Mouse (Mus musculus) midbrain, postnatal 0 days (tissue): ENCODE results near the gene Prox2. TPM values are rescaled to one million over a fixed set of nuclear protein-coding genes. Genes with fewer than 3 reads are reported as not detected.

ENCODE experiments used
- ATAC-seq: fragments of 200-750 bp; cut with Nextera tagmentation; 2 replicates; pipeline ENCODE4 v1.8.0; 2017; ENCODE audit warnings: moderate number of reproducible peaks, mild to moderate bottlenecking, moderate TSS enrichment, moderate library complexity; ENCODE audit not compliant: low FRiP score
- DNase-seq: peaks from one replicate; pipeline ENCODE4 v3.0.0-alpha.2; 2015; ENCODE audit warnings: low spot score
- H3K27ac ChIP-seq: fragments of 300-500 bp; sonication (generic); 2 replicates; pipeline ENCODE4 v1.5.1; 2014; ENCODE audit warnings: low read depth, mild to moderate bottlenecking, low read length, mixed read lengths
- H3K27me3 ChIP-seq: fragments of 300-500 bp; sonication (generic); 2 replicates; pipeline ENCODE4 v1.6.1; 2014; ENCODE audit warnings: low read length, control low read depth, mixed read lengths; ENCODE audit not compliant: insufficient read depth
- H3K36me3 ChIP-seq: fragments of 300-500 bp; sonication (generic); 2 replicates; pipeline ENCODE4 v1.6.1; 2014; ENCODE audit warnings: low read length, control low read depth, mixed read lengths; ENCODE audit not compliant: insufficient read depth
- H3K4me1 ChIP-seq: fragments of 300-500 bp; sonication (generic); 2 replicates; pipeline ENCODE4 v1.6.1; 2014; ENCODE audit warnings: mild to moderate bottlenecking, control low read depth, antibody characterized with exemption, low read length, mixed read lengths; ENCODE audit not compliant: insufficient read depth
- H3K4me2 ChIP-seq: fragments of 300-500 bp; sonication (generic); 2 replicates; pipeline ENCODE4 v1.6.1; 2014; ENCODE audit warnings: low read depth, mild to moderate bottlenecking, low read length, mixed read lengths; ENCODE audit not compliant: poor library complexity, severe bottlenecking
- H3K4me3 ChIP-seq: fragments of 300-500 bp; sonication (generic); 2 replicates; pipeline ENCODE4 v1.5.1; 2014; ENCODE audit warnings: low read depth, mild to moderate bottlenecking, low read length, moderate library complexity
- H3K9ac ChIP-seq: fragments of 300-500 bp; sonication (generic); replicated peaks from 2 replicates; pipeline ENCODE4 v1.6.1; 2014; ENCODE audit warnings: mild to moderate bottlenecking, low read length, moderate library complexity, mixed read lengths; ENCODE audit not compliant: poor library complexity, severe bottlenecking
- H3K9me3 ChIP-seq: fragments of 300-500 bp; sonication (generic); 2 replicates; pipeline ENCODE4 v1.6.1; 2016; ENCODE audit warnings: low read length, control low read depth
- CTCF ChIP-seq: IDR thresholded peaks from 2 replicates; pipeline ENCODE4 v1.5.1; 2016; ENCODE audit warnings: antibody characterized with exemption, mild to moderate bottlenecking
- WGBS: fragments of 180-500 bp; shearing (Covaris S2); extraction: QIAGEN DNeasy Blood & Tissue Kit; methylation state at CpG from one replicate; pipeline ENCODE4 v1.1.7; 2014; 5-methylcytosine and 5-hydroxymethylcytosine counted together
- polyA plus RNA-seq: library from polyadenylated mRNA; unstranded; fragments of >200 nt; fragmentation: Nextera tagmentation; extraction: Ambion mirVana; gene quantifications from 2 replicates; pipeline ENCODE4 v1.2.1, GENCODE M21; 2015
- total RNA-seq: library from RNA; depleted of rRNA; stranded (reverse); fragments of >200 nt; gene quantifications from 2 replicates; pipeline ENCODE4 v1.2.3, GENCODE M21; 2014

Gene Prox2
- total and polyA plus RNA-seq, 2 experiments from 2014 or later, result 1.4 TPM

DNA sequence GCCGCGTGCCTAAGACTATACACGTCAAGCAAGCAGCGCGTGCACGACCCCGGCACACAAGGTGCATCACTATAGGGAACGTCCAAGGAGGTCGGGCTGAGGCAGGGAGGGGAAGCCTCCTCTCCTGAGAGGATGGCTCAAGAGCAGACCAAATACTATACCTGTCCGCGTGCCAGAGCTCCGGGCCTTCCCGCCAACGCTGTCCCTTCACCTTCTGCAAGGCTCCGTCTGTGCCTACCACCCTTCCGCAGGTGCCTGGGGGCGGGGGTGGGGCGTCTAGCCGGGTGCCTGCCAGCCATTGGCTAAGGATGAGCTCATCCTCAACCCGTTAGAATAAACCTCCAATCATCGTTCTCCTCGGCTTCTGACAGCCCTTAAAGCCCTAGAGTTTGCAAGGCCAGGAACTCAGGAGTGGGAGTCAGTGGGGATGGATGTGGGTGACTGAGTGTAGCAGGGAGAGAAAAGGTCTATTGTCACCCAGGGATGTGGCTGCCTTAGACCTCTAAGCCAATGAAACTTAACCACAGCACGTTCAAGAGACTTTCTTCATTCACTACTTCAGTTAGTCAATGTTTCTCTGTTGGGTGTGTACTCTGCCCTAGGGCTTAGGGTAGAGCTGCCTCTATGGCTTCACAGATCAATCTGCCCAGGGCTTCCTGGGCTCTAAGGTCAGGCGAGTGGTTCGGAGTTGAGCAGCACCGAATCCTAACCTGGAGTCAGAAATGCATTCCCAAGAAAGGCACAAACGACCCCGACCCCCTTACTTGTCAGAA lies 40.6 kb upstream of the Prox2 start, which contains the start of gene Rps6kl1:
Gene Rps6kl1 (minus strand): TSS at position 263 of the 773 bp plus-strand sequence.
- H3K27ac ChIP-seq, result peak within 1 kb of the TSS; percentile 72
- peak within 1 kb of the TSS; percentile 83 for H3K4me2 ChIP-seq
- no peaks in the 10 kb centered on the region for H3K27me3 ChIP-seq
- H3K9me3 ChIP-seq, result no peaks in the 10 kb centered on the region
- peak; percentile 97 for ATAC-seq
- H3K36me3 ChIP-seq, result 0 out of 2 replicates have a peak, but pooled peaks cover 7% of the 10 kb centered on the region
- peaks cover 7% of the 10 kb centered on the region; the same call in 1 of the 2 replicates for H3K4me1 ChIP-seq
- TF ChIP-seq CTCF, result no peak
- H3K4me3 ChIP-seq, result peak within 1 kb of the TSS; percentile 65
- H3K9ac ChIP-seq, result peak within 1 kb of the TSS; percentile 83
- peak; percentile 85 for DNase-seq
- 15% methylated on average over 28 of the region's 28 CpGs for WGBS

DNA sequence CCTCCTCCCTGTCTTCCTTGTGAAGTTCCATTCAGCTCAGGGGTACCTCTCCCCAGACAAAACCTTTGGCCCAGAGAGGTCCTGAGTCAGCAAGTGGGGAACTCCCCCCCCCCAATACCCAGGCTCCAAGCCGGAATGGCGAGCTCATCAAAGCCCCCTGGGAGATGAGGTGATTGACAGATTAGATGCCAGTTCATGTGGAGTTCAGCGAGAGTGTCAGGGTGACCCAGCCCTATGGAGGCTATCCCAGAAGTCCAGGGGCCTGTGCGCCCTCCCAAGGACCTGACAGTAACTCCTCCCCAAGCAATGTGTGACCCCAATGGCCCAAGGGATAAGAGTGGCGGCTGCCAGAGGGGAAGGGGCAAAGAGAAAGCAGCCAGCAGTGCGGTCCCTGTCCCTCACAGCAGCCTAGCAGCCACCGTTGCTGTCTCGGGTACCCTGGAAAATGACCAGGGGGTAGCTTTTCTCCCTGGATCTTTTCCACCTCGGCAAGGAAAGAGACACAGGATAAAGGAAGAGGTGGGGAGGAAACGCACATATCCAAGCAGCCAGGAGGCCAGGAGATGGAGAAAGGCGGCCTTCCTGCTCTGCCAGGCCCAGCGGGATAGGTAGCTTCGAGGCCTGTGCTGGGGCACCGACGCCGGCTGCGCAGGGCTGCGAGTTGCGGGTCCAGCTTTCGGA lies 39.9 kb upstream of the Prox2 start:
- peaks cover 7% of the 10 kb centered on the region; the same call in 1 of the 2 replicates for H3K4me1 ChIP-seq
- H3K4me3 ChIP-seq, result peak overlapping the region; percentile 65
- DNase-seq, result peak; percentile 15
- ATAC-seq, result peak; percentile 18
- H3K9ac ChIP-seq, result peak overlapping the region; percentile 83
- 0 out of 2 replicates have a peak, but pooled peaks cover 7% of the 10 kb centered on the region for H3K36me3 ChIP-seq
- 8% methylated on average over 20 of the region's 20 CpGs for WGBS
- no peaks in the 10 kb centered on the region for H3K27me3 ChIP-seq
- no peaks in the 10 kb centered on the region for H3K9me3 ChIP-seq
- H3K4me2 ChIP-seq, result peak overlapping the region; percentile 83
- H3K27ac ChIP-seq, result peak overlapping the region; percentile 72
- TF ChIP-seq CTCF, result no peak

DNA sequence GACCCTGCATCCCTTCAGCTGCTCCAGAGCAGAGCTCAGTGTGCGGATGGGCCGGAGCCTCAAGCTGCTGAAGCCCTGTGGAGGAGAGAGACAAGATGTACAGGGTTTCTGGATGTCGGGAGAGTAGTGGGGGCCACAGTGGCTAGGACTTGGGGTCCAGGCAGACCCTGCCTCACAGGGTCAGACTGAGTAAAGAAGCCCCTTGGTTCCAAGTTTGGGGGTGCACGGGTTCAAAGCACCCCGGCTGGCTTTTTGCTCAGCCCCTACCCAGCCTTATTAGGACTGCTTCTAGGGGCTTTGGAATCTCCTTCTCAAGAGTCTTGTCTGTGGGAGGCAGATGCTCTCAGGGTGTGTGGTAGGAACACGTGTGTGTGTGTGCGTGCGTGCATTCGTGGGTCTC lies 36.3 kb upstream of the Prox2 start:
- DNase-seq, result no peak
- Histone ChIP-seq H3K27ac (no peak overlapping the region), H3K9me3 (no peaks in the 10 kb centered on the region), H3K27me3 (no peaks in the 10 kb centered on the region), H3K4me3 (no peak overlapping the region), H3K36me3 (0 out of 2 replicates have a peak, but pooled peaks cover 7% of the 10 kb centered on the region), H3K4me1 (peaks cover 7% of the 10 kb centered on the region; the same call in 1 of the 2 replicates), H3K4me2 (no peak overlapping the region), H3K9ac (no peak overlapping the region)
- 77% methylated on average over 9 of the region's 9 CpGs for WGBS
- no peak for TF ChIP-seq CTCF
- no peak for ATAC-seq

DNA sequence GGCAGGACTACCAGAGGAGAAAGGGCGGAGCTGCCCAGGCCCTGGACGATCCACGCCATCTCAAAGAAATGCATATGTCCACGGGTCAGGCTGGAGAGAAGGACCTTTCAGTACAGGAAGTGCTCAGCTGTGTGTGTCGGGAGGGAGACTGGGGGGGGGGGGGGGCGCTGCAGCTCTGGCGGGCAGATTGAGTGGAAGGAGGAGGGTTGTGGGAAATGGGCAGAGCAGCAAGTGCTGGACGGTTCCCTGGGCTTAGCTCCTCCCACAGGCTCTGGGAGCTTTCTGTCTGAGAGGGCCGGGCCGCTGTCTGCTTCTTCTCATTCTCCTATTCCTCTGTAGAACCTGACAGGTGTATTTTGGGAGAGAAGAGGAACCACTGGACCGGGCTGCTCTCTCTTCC lies 35.8 kb upstream of the Prox2 start:
- no peak overlapping the region for H3K27ac ChIP-seq
- no peak for DNase-seq
- 0 out of 2 replicates have a peak, but pooled peaks cover 7% of the 10 kb centered on the region for H3K36me3 ChIP-seq
- H3K27me3 ChIP-seq, result no peaks in the 10 kb centered on the region
- no peak overlapping the region for H3K9ac ChIP-seq
- no peak for ATAC-seq
- 27% methylated on average over 10 of the region's 11 CpGs for WGBS
- no peak overlapping the region for H3K4me3 ChIP-seq
- H3K9me3 ChIP-seq, result no peaks in the 10 kb centered on the region
- H3K4me2 ChIP-seq, result no peak overlapping the region
- H3K4me1 ChIP-seq, result peaks cover 3% of the 10 kb centered on the region; the same call in 1 of the 2 replicates
- no peak for TF ChIP-seq CTCF

DNA sequence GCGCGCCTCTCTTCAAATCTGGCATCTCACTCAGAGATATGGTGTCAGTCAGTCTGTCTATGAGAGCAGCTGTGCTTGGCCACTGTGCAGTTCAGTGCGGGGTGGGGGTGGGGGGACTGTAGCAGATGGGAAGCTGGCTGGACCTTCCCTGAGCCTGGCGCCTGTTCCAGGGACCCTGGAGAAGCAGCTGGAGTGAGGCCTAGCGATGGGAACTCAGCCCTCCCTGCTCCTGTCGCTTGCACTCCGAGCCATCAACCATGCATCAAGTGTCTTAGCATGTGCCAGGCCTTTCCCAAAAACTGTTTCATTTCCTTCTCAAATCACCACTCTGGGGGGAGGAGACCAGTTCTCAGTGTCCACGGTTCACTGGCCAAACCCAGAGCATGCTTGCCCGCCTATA lies 35.1 kb upstream of the Prox2 start:
- no peak overlapping the region for H3K4me2 ChIP-seq
- H3K9me3 ChIP-seq, result no peaks in the 10 kb centered on the region
- H3K9ac ChIP-seq, result no peak overlapping the region
- no peaks in the 10 kb centered on the region for H3K27me3 ChIP-seq
- no peak for TF ChIP-seq CTCF
- H3K4me1 ChIP-seq, result peaks cover 2% of the 10 kb centered on the region; the same call in 1 of the 2 replicates
- no peak overlapping the region for H3K4me3 ChIP-seq
- DNase-seq (peak; percentile 63), ATAC-seq (no peak)
- WGBS, result 65% methylated on average over 9 of the region's 9 CpGs
- peaks cover 12% of the 10 kb centered on the region for H3K36me3 ChIP-seq
- no peak overlapping the region for H3K27ac ChIP-seq

DNA sequence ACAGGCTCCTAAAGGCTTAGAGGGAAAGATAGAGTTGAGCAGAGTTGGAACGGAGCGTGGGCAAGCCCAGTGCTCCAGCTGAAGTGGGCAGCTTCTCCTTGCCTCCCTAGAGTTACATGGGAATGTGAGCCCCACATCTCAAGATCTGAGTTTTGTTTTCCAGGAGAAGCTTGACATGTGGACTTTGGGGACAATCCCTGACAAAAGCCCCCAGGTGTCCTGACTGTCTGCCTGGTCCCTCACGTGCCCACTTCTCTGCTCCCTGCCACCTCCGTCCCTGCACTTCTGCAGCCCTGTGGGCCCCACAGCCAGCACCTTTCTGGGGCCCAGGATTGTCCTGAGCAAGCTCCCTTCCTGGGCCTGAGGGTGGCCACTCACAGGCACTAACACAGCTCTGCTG lies 34.3 kb upstream of the Prox2 start:
- 96% methylated on average over 4 of the region's 4 CpGs for WGBS
- no peak for ATAC-seq
- peaks cover 19% of the 10 kb centered on the region for H3K36me3 ChIP-seq

More for the DNA sequence above, 34.3 kb upstream of the Prox2 start:
- no peak for DNase-seq
- Histone ChIP-seq H3K4me2 (no peak overlapping the region), H3K9me3 (no peaks in the 10 kb centered on the region), H3K4me1 (no peaks in the 10 kb centered on the region; the same call in 1 of the 2 replicates), H3K9ac (no peak overlapping the region), H3K4me3 (no peak overlapping the region), H3K27ac (no peak overlapping the region), H3K27me3 (no peaks in the 10 kb centered on the region)
- no peak for TF ChIP-seq CTCF
